Mouse (Mus musculus): ENCODE measurements around the gene Adarb1. TPM values are rescaled to one million over a fixed set of nuclear protein-coding genes. Genes with fewer than 3 reads are reported as not detected.

Adarb1 gene
- polyA plus RNA-seq, 1 experiment = 10.9 TPM

DNA sequence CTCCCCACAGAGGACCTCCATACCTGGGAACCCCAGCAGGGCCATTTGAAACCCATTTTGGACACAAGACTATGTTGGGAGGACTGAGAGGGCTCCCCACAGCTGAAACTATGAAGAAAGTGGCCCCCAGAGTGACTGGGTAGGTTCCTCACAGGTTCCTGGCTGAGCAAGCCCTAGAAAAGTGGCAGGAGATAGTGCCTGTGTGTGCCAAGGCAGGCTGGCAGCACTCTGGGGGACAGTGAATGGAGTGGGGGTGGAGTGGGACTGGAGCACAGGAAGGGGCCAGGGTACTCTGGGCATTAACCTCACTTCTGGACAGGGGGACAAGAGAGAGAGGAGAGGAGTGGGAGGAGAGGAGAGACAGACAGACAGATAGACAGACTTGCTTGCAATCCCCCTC, 144.3 kb downstream of the Adarb1 start:
- Histone ChIP-seq H3K4me1 (ENCODE audit: control insufficient read depth, insufficient read depth, low read length) (no peaks in the 10 kb centered on the region; the same call in 1 of the 2 replicates), H3K27ac (ENCODE audit: control insufficient read depth, insufficient read depth, low read depth, low read length) (no peak overlapping the region), H3K4me3 (ENCODE audit: control insufficient read depth, low read depth, low read length) (no peak overlapping the region), H3K36me3 (ENCODE audit: control insufficient read depth, insufficient read depth, low read length) (peaks cover 4% of the 10 kb centered on the region), H3K27me3 (ENCODE audit: control insufficient read depth, insufficient read depth, low read length) (no peaks in the 10 kb centered on the region)
- no peak for TF ChIP-seq POLR2A (IDR thresholded peaks at IDR 0.05; ENCODE audit: control insufficient read depth, low read depth, low read length)
- TF ChIP-seq CTCF (IDR thresholded peaks at IDR 0.05; ENCODE audit: control insufficient read depth, insufficient read depth, insufficient replicate concordance, low read depth, low read length) = no peak

DNA sequence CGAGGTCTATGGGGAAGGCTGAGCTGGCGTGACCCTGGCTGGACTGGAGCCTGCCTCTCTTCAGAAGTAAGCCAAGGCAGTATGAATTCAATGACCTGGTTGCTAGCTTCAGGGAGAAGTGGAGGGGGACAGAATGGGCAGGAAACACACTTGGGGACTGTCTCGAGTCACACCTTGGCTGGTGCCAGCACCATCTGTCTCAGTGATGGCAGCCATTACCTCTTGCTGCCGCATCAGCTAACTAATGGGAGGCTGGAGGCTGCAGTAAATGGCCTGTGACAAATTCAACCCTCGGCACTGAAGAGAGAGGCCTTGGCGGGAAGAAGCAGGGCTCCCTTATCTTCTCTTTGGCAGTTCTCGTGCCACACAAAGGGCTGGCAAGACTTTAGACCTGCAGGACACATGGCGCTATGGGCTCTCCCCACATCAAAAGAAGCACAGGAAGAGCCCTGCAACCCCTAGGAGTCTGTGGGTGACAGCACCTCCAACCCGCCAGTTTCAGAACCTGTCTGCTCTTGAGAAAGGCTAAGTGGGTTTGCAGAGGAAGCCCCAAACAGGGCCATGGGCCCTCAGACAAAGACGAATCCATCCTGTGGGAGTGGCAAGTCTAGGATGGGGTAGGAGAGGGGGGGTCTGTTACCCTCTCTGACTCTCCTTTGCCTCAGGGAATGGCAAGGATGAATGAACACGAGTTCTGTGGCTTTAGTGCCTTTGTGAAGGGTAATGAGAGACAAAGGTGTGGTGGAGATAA, 144.9 kb downstream of the Adarb1 start:
- peaks cover 4% of the 10 kb centered on the region for H3K36me3 ChIP-seq (ENCODE audit: control insufficient read depth, insufficient read depth, low read length)
- TF ChIP-seq POLR2A (IDR thresholded peaks at IDR 0.05; ENCODE audit: control insufficient read depth, low read depth, low read length) (no peak), CTCF (IDR thresholded peaks at IDR 0.05; ENCODE audit: control insufficient read depth, insufficient read depth, insufficient replicate concordance, low read depth, low read length) (no peak)
- H3K27me3 ChIP-seq (ENCODE audit: control insufficient read depth, insufficient read depth, low read length) = no peaks in the 10 kb centered on the region
- H3K4me1 ChIP-seq (ENCODE audit: control insufficient read depth, insufficient read depth, low read length) = no peaks in the 10 kb centered on the region; the same call in 1 of the 2 replicates
- H3K4me3 ChIP-seq (ENCODE audit: control insufficient read depth, low read depth, low read length) = no peak overlapping the region
- no peak overlapping the region for H3K27ac ChIP-seq (ENCODE audit: control insufficient read depth, insufficient read depth, low read depth, low read length)

DNA sequence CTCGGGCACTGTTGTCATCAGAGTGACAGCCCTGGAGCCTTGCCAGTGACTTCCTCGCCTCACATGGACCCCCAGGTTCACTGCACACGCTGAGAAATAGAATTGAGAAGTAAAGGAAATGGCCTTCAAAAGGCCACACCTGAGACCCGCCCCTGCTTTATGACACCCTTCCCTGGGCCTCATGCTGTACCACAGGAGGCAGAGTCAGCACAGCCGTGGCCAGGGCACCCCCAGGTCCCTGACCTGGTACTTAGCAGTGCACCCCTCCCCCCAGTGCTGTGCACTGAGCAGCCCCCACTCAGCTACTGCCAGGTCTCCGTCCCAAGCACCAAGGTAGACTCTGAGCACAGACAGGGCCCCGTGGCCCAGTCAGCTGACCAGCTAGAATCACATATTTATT, 148.9 kb downstream of the Adarb1 start:
- Histone ChIP-seq H3K27me3 (ENCODE audit: control insufficient read depth, insufficient read depth, low read length) (no peaks in the 10 kb centered on the region), H3K4me1 (ENCODE audit: control insufficient read depth, insufficient read depth, low read length) (no peaks in the 10 kb centered on the region; the same call in 1 of the 2 replicates), H3K36me3 (ENCODE audit: control insufficient read depth, insufficient read depth, low read length) (peaks cover 5% of the 10 kb centered on the region), H3K27ac (ENCODE audit: control insufficient read depth, insufficient read depth, low read depth, low read length) (no peak overlapping the region), H3K4me3 (ENCODE audit: control insufficient read depth, low read depth, low read length) (no peak overlapping the region)
- TF ChIP-seq POLR2A (IDR thresholded peaks at IDR 0.05; ENCODE audit: control insufficient read depth, low read depth, low read length) (no peak), CTCF (IDR thresholded peaks at IDR 0.05; ENCODE audit: control insufficient read depth, insufficient read depth, insufficient replicate concordance, low read depth, low read length) (no peak)

DNA sequence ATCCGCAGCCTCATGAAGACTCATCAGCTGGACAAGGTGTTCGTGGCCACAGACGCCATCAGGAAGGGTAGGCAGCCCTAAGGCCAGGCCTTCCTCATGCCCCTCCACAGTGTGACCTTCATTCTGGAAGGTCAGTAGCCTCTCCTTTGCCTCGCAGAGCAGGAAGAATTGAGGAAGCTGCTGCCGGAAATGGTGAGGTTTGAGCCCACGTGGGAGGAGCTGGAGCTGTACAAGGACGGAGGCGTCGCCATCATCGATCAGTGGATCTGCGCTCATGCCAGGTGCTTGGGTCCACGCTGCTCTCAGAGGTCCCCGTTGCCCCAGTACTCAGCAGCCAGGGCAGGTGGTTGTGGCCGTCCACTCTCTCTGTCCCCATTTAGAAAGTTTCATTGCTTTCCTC, 151.0 kb downstream of the Adarb1 start:
- no peak for TF ChIP-seq POLR2A (IDR thresholded peaks at IDR 0.05; ENCODE audit: control insufficient read depth, low read depth, low read length)
- no peak for TF ChIP-seq CTCF (IDR thresholded peaks at IDR 0.05; ENCODE audit: control insufficient read depth, insufficient read depth, insufficient replicate concordance, low read depth, low read length)
- no peaks in the 10 kb centered on the region; the same call in 1 of the 2 replicates for H3K4me1 ChIP-seq (ENCODE audit: control insufficient read depth, insufficient read depth, low read length)
- H3K27ac ChIP-seq (ENCODE audit: control insufficient read depth, insufficient read depth, low read depth, low read length) = no peak overlapping the region
- no peaks in the 10 kb centered on the region for H3K27me3 ChIP-seq (ENCODE audit: control insufficient read depth, insufficient read depth, low read length)
- peaks cover 5% of the 10 kb centered on the region for H3K36me3 ChIP-seq (ENCODE audit: control insufficient read depth, insufficient read depth, low read length)
- H3K4me3 ChIP-seq (ENCODE audit: control insufficient read depth, low read depth, low read length) = no peak overlapping the region

DNA sequence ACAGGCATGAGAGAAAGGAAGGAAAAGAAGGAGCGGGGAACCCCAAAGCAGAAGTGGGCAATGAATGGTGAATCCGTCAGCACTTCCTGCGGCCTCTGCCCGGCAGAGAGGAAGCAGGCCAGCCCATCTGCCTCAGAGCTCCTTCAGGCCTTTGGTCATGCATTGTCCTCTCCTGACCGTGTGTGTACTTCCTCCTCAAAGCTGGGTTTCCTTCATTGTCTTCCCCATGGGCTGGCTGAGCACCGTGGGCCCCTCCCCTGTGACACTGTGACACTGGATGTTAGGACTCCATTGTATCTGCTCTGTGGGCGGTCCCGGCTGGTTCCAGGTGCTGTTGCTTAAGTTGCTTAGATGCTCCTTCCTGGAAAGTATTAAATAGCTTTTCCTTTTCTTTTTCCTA, 151.8 kb downstream of the Adarb1 start:
- Histone ChIP-seq H3K27ac (ENCODE audit: control insufficient read depth, insufficient read depth, low read depth, low read length) (no peak overlapping the region), H3K4me3 (ENCODE audit: control insufficient read depth, low read depth, low read length) (no peak overlapping the region), H3K36me3 (ENCODE audit: control insufficient read depth, insufficient read depth, low read length) (peaks cover 5% of the 10 kb centered on the region), H3K27me3 (ENCODE audit: control insufficient read depth, insufficient read depth, low read length) (no peaks in the 10 kb centered on the region), H3K4me1 (ENCODE audit: control insufficient read depth, insufficient read depth, low read length) (no peaks in the 10 kb centered on the region; the same call in 1 of the 2 replicates)
- TF ChIP-seq POLR2A (IDR thresholded peaks at IDR 0.05; ENCODE audit: control insufficient read depth, low read depth, low read length) (no peak), CTCF (IDR thresholded peaks at IDR 0.05; ENCODE audit: control insufficient read depth, insufficient read depth, insufficient replicate concordance, low read depth, low read length) (no peak)

DNA sequence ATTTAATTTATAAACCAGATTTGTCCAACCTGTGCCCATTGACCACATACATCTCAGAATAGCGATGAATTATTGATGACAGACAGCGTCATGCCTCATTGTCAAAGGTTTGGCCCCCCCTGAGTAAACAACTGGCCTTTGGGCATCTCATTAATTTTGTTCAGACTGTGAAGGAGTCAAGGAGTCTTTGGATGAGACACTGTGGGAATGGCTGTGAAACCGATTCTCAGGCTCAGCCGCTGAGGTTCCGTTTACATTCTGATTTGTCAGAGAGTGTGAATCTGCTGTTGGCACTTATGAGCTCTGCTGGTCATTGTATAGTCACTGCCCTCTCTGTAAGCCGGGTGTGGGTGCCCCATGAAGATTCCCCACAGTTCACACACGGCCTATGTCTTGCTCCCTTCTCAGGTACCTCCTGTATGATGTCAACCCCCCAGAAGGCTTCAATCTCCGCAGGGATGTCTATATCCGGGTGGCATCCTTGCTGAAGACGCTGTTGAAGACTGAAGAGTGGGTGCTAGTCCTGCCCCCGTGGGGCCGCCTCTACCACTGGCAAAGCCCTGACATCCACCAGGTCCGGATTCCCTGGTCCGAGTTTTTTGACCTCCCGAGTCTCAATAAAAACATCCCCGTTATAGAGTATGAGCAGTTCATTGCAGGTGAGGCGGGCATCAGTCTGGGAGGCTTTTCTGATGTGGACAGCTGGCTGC, 157.7 kb downstream of the Adarb1 start:
- no peak overlapping the region for H3K27ac ChIP-seq (ENCODE audit: control insufficient read depth, insufficient read depth, low read depth, low read length)
- peaks cover 1% of the 10 kb centered on the region; the same call in 1 of the 2 replicates for H3K36me3 ChIP-seq (ENCODE audit: control insufficient read depth, insufficient read depth, low read length)
- TF ChIP-seq POLR2A (IDR thresholded peaks at IDR 0.05; ENCODE audit: control insufficient read depth, low read depth, low read length) = no peak
- TF ChIP-seq CTCF (IDR thresholded peaks at IDR 0.05; ENCODE audit: control insufficient read depth, insufficient read depth, insufficient replicate concordance, low read depth, low read length) = no peak
- H3K4me3 ChIP-seq (ENCODE audit: control insufficient read depth, low read depth, low read length) = peak overlapping the region; percentile 35
- peaks cover 3% of the 10 kb centered on the region for H3K4me1 ChIP-seq (ENCODE audit: control insufficient read depth, insufficient read depth, low read length)
- no peaks in the 10 kb centered on the region for H3K27me3 ChIP-seq (ENCODE audit: control insufficient read depth, insufficient read depth, low read length)

Data from testis, adult 2 months (tissue).